Mouse (Mus musculus) cerebellum, adult 8-10 months (tissue): ENCODE measurements around the gene Sox30.

ENCODE experiments used
- DNase-seq: peaks from one replicate; pipeline ENCODE4 v3.0.0; 2022

The Sox30 gene

DNA sequence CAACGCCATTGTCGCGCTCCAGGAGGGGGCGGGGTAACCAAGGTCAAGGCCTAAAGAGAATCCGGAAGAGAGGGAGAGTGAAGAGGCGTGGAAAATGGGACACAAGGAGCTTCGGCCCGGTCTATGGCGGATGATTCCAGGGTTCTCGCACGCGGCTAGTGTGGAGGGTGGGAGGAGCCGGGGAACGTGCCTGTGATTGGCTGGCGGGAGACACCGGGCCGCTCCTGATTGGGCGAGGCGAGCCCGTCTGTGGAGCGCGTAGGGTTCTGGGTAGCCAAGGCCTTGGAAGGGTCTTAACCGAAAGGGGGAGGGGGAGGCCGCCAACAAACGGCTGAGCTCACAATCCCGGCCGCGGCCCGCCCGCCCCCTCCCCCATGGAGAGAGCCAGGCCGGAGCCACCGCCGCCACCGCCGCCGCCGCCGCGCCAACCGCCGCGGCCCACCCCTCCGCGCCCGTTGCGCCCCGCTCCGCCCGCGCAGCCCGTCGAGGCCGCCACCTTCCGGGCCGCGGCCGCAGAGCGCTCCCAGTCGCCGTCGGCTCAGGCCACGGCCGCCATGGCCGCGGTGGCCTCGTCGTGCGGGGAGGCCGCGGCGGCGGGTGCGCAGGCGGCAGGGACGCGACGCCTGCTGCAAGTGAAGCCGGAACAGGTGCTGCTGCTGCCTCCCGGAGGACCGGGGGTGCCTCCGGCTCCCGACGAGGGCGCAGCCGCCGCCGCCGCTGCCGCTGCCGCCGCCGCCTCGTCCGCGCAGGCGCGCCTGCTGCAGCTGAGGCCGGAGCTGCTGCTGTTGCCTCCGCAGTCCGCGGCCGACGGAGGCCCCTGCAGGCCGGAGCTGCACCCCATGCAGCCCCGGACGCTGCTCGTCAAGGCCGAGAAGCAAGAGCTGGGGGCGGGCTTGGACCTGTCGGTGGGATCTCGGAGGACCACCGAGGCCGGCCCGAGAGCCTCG is at the start of gene Sox30:
Gene Sox30 (plus strand): TSS at position 365 of the 947 bp plus-strand sequence.
- no peak for DNase-seq

DNA sequence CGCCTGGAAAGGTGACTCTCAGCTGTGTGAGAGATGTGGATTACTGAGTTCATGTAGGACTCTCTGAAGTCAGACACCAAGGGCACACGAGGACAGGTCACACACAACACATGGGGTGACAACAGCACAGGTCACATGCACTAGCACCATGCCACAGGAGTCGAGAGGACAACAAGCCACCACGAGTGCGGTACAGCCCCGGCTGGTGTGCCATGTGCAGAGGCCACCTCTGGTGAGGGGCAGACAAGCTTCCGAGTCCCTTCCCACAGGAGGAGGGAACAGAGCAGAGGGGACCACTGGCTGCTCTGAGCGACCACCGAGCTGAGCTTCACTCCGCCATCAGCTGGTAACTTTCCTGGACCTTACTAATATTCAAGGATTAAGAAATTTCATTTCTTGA is 47.3 kb upstream of the Sox30 start:
- no peak for DNase-seq

DNA sequence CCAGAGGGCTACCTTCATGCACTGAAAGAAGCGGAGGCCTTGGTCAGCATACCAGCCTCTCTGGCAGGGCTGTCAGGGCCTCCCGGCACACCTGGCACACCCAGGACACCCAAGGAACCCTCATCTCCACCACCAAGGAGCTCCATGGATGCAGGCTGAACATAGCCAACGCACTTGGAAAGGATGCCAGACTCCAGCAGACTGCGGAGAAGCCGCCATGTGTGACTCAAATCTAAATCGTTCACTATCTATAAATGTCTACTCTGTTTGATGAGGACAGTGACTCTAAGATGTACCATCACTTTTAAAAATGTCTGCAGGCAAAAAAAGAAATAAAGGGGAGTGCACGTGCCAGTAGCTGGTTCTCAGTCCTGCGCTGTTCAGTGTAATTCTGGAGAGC is 42.6 kb upstream of the Sox30 start:
- DNase-seq: no peak

- no peak for DNase-seq
These were observed 41.2 kb upstream of the Sox30 start for GRCm38 (mm10) chr11:45938917-45939316.

- no peak for DNase-seq
These were observed 37.8 kb upstream of the Sox30 start for GRCm38 (mm10) chr11:45942281-45942680.

DNA sequence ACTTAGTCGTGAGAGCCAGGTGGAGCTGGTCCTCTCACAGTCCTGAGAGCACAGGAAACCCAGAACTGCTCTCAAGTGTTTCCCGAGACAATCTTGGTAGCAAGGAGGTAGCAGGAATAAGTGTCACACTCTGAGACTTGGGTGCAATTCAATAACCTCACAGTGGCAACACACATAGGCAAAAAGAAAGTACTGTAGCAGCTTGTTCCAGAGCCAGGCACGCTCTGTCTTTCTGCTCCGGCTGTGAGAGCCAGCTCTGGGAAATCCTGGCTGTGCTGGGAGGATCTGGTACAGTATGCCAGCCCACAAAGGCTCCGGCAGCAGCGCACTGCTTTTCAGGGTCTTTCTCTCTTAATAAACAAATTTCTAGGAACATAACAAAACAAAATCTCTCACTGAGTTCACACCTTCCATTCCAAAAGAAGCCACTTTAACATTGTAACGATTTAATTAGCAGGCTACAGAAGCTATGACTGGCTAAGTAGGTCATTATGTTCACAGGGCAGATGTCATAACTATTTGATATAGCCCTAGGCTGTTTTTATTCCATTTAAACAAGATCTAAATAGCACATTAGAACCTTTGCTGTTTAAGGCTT is 36.9 kb upstream of the Sox30 start:
- no peak for DNase-seq

- peak; percentile 28 for DNase-seq
These were observed 36.0 kb upstream of the Sox30 start for GRCm38 (mm10) chr11:45943891-45944642.

DNA sequence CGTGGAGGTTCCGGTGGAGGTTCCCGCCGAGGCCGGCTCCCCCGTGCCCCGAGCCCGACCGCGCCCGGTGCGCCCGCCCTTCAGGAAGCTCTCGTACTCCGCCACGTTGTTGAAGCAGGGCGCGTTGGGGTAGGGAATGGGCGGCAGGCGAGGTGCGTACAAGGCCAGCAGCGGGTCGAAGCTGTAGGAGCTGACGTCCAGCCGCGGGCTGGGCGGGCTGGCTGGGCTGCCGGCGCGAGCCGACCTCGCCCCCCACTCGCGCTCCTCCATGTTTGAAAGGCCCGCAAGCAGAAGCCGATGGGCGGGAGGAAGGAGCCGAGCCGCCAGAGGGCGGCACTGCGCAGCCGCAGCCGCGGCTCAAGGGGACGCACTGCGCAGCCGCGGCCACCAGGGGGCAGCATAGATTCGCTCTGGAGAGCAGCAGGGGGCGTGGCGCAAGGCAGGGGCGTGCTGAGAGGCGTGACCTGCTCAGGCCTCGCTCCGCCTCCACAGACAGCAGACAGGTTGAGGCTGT is 35.4 kb upstream of the Sox30 start, which contains the start of gene Lsm11:
Gene Lsm11 (minus strand): TSS at position 293 of the 514 bp plus-strand sequence.
- peak; percentile 99 for DNase-seq

DNA sequence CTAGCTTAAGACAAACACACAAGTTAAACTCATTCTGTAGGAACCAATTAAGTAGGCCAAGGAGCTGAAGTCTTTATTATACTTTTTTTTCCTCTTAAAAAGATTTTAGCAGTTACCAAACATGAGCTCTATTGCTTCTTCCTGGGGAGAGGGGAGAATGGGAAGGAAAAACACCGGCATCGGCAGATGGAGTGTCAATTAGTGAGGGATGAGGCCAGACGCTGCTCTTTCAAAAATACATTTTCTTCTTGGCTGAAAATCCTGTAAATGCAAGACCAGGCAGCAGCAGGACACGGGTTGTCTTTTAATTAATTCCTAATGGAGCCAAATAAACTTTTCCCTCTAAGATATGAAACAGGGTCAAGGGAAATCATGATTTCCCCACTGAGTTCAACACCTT is 33.3 kb upstream of the Sox30 start:
- DNase-seq: no peak

- DNase-seq: no peak
These were observed 32.6 kb upstream of the Sox30 start for GRCm38 (mm10) chr11:45947491-45947890.

DNA sequence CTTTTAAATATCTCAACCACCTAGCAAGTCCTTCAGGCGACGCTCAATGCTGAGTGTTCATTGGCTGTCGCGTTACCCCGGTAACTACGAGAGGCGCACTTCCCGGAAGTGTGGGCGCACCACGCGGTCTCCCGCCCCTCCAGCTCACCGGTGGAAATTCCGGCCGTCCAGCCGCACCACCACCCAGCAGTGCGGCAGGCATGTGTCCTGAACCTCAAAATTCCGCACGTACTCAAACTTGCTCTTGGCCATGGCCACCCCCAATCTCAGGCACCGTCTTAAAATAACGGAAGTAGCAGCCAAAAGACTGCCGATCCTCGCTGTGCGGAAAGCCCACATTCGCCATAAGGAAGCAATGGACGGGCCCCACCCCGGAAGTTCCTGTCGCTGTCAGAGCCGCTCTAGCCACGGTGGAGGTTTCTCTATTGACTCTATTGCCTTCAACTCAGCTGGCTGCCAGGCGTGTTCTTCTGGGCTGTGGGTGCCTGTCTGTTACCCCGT is 24.9 kb upstream of the Sox30 start, which contains the start of gene Thg1l:
Gene Thg1l (minus strand): TSS at position 368 of the 501 bp plus-strand sequence.
- DNase-seq: peak; percentile 88

- DNase-seq: no peak
These were observed 20.5 kb upstream of the Sox30 start for GRCm38 (mm10) chr11:45959598-45959997.

DNA sequence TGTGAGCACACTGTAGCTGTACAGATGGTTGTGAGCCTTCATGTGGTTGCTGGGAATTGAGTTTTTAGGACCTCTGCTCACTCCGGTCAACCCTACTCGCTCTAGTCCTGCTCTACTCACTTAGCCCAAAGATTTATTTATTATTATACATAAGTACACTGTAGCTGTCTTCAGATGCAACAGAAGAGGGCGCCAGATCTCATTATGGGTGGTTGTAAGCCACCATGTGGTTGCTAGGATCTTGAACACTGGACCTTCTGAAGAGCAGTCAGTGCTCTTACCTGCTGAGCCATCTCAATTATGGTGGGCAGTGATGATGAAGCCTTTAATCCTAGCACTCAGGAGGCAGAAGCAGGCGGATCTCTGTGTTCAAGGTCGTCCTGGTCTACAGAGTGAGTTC is 20.1 kb upstream of the Sox30 start:
- no peak for DNase-seq

GRCm38 (mm10) chr11:45966896-45967295 is 13.2 kb upstream of the Sox30 start:
- no peak for DNase-seq

DNA sequence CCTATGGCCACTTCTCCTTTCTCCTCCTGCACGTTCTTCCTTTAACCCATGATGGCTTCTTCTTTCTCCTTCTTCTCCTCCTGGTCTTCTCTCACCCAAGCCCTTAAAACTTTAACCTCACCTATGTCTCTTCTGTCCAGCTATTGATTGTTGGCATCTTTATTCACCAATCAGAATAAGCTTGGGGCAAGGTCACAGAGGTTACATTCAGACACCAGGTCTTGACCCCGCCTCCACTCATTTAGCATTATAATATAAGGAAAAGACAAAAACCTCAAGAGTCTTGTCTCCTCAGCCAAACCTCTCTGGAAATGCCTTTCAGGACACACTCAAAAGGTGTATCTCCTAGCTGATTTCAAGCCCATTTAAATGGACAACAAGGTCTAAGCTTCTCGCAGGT is 11.6 kb upstream of the Sox30 start:
- no peak for DNase-seq

DNA sequence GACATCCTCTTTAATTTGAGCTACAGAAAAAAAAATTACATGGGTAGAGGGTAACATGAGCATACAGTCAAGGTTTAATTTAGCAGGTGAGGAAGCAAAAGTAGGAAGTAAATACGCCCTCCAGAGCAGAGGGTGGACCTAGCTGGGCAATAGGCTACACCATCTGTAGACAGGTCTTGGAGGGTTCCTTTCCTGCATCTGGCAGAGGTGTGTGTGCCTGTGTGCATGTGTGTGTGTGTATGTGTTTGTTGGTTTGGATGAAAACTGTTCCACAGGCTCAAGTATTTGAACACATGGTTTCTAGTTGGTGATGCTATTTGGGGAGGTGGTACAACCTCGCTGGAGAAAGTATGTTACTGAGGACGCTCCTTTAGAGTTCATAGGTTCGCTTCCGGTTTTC is 6.5 kb upstream of the Sox30 start:
- DNase-seq: no peak

DNA sequence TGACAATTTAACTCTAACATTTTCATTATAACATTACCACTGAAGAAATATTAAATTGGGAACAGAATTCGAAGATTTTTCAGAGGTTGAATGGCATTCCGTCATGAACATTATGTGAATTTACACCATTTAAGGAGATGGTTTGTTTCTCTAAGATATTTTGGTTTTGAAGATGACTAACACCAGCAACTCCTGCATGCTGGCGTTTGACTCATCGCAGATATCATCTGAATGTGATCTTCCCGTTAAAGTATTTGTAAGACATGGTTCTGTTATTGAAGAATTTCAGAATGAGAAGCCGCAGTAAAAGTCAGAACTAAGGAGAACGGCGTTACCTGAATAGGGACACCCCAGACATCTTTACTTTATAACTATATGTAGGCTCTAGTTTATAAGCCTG is 5.6 kb upstream of the Sox30 start:
- DNase-seq: no peak

DNA sequence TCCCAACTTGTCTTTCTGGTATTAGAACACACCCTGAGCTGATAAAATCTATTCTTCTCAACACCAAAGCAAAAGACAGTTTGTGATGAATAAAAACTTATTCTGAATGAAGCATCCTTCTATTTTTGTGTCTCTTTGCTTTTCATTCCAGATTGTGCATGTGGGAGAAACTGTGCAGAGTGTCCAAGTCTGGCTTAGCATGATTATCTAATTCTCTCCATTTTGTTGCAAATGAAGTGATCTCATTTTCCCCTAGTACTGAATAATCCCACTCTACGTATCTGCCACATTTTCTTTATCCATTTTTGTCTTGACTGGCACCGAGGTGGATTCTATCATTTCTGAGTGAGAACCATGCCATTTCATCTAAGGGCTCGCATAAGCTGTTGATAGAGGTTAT is 4.0 kb upstream of the Sox30 start:
- no peak for DNase-seq

GRCm38 (mm10) chr11:45980893-45981253 is 763 bp downstream of the Sox30 start:
- DNase-seq: no peak

- DNase-seq: no peak
These were observed 11.5 kb downstream of the Sox30 start for GRCm38 (mm10) chr11:45991604-45992003.

DNA sequence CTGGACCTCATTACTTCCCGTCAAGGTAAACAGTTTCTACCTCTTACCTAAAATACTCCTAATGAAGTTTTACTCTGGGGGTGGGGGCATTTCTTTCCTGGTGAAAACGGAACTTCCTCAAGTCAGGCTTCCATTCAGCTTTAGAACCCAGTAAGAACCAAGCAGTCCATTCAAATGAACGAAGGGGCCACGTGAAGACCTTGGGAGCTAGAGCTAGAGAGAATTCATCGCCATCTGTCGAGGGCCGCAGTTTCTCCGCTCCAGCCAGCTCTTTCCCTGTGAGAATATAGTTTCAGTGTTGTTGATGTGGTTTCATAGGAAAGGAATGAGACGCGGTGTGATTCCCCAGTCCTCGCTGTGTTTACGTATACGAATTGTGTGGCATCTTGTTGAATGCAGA is 12.0 kb downstream of the Sox30 start:
- no peak for DNase-seq

DNA sequence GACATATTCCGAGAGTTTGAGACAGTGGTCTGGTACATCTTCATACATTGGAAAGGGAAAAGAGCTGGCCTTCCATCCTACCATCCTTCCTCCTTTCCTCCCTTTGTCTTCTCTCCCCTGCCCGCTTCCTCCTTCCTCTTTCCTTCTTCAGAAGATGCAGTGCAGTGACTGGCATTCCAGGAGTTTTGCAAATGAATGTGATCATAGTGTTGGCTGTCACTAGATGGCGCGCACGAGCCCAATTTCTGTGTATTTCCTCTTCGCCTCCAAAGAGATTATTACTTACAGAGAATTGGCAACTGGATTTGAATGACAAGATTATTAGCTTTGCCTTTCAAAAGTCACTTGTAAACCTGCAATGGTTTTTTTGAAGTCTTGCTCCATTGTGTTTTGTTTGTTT is 36.0 kb downstream of the Sox30 start:
- peak; percentile 51 for DNase-seq

DNA sequence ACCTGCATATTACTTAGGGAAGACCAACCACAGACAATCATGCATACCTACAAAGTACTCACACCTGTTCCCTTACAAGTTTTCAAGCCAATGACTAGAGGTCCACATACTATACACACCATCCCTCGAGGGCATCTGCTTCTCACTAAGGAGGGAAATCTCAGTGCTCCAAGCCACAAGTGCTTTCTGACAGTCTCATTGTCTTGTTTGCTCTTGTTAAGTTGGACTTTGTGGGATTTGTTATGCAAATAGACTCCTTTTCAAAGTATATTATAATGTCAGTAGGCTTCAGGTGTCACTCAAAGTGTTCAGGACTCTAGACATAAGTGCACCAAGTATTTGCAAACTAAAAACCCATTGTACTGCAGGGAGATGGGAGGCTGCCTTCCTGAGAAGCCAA is 40.1 kb downstream of the Sox30 start:
- DNase-seq: no peak
